Mouse (Mus musculus) hindbrain, embryonic 15.5 days (tissue): ENCODE measurements around the gene Serpina3m. TPM values are rescaled to one million over a fixed set of nuclear protein-coding genes. Genes with fewer than 3 reads are reported as not detected.
"Not testable (repeated sequence)": the region's sequence is repeated elsewhere in the genome, so short reads cannot be mapped to it uniquely, and the experiment has no call there.

ENCODE experiments used
- ATAC-seq: fragments of 200-750 bp; cut with Nextera tagmentation; 2 replicates; pipeline ENCODE4 v1.8.0; 2017; ENCODE audit warnings: low read depth, moderate number of reproducible peaks, moderate TSS enrichment; ENCODE audit not compliant: low FRiP score
- H3K27ac ChIP-seq: fragments of 300-500 bp; sonication (generic); replicated peaks from 2 replicates; pipeline ENCODE4 v1.5.1; 2015; ENCODE audit warnings: mild to moderate bottlenecking, inconsistent platforms
- H3K27me3 ChIP-seq: fragments of 300-500 bp; sonication (generic); 2 replicates; pipeline ENCODE4 v1.6.1; 2015; ENCODE audit warnings: control low read depth, inconsistent platforms
- H3K36me3 ChIP-seq: fragments of 300-500 bp; sonication (generic); 2 replicates; pipeline ENCODE4 v1.6.1; 2015; ENCODE audit warnings: control low read depth, inconsistent platforms
- H3K4me1 ChIP-seq: fragments of 300-500 bp; sonication (generic); replicated peaks from 2 replicates; pipeline ENCODE4 v1.6.1; 2015; ENCODE audit warnings: control low read depth, inconsistent platforms
- H3K4me2 ChIP-seq: fragments of 300-500 bp; sonication (generic); 2 replicates; pipeline ENCODE4 v1.6.1; 2015; ENCODE audit warnings: moderate library complexity, mild to moderate bottlenecking, inconsistent platforms
- H3K4me3 ChIP-seq: fragments of 300-500 bp; sonication (generic); 2 replicates; pipeline ENCODE4 v1.5.1; 2015; ENCODE audit warnings: mild to moderate bottlenecking, inconsistent platforms
- H3K9ac ChIP-seq: fragments of 300-500 bp; sonication (generic); 2 replicates; pipeline ENCODE4 v1.6.1; 2015; ENCODE audit warnings: inconsistent platforms
- H3K9me3 ChIP-seq: fragments of 300-500 bp; sonication (generic); 2 replicates; pipeline ENCODE4 v1.6.1; 2016; ENCODE audit warnings: control low read depth, inconsistent platforms
- WGBS: fragments of 180-500 bp; shearing (Covaris S2); methylation state at CpG from one replicate; pipeline ENCODE4 v1.1.7; 2015; 5-methylcytosine and 5-hydroxymethylcytosine counted together
- polyA plus RNA-seq: library from polyadenylated mRNA; unstranded; fragments of >200 nt; fragmentation: Nextera tagmentation; extraction: Ambion mirVana; gene quantifications from 2 replicates; pipeline ENCODE4 v1.2.1, GENCODE M21; 2015

Gene Serpina3m
- polyA plus RNA-seq, 1 experiment from 2014 or later, result not detected

DNA sequence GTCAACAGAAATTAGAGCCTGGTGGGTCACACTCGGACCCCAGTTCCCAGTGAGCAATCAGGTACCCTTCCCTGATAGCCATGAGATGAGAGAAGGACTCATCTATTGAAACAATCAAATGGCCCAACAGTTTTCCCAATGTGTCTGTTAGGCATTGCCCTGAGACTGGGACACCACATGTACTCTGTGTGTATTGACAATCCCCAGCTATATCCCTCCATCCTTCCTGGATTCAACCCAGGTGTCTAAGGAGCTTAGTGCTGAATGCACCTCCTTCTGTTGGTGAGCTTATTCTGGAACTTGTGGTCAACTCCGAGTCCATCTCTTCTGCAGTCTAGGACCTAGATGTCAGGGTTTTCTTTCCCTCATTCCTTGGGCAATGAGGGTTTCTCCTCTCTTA lies 8.8 kb downstream of the Serpina3m start:
- Histone ChIP-seq H3K9me3 (no peaks in the 10 kb centered on the region), H3K9ac (no peak overlapping the region), H3K4me3 (no peak overlapping the region), H3K4me2 (no peak overlapping the region), H3K27me3 (no peaks in the 10 kb centered on the region), H3K4me1 (no peaks in the 10 kb centered on the region), H3K36me3 (no peaks in the 10 kb centered on the region), H3K27ac (no peak overlapping the region)
- no peak for ATAC-seq
- WGBS, result 82% methylated on average over 2 of the region's 2 CpGs

DNA sequence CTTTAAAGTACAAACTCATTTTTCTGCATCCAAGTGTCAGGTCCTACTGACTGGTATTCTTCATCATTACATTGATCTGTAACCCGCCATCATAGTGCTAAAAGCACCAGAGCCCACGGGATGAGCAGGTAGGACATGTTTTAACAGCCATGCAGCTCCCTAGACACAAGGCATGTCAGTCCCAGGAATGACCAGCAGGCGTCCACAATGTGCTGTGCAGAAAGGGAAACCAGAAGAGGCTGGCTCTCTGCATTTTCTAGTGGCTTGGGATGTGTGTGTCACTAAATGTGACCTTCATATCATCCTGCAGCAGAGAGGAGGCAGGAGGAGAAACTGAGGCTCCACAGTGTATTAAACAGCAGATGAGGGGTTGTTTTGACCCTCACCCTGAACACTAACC lies 13.5 kb downstream of the Serpina3m start:
- not testable (repeated sequence) for H3K4me1 ChIP-seq, ATAC-seq

DNA sequence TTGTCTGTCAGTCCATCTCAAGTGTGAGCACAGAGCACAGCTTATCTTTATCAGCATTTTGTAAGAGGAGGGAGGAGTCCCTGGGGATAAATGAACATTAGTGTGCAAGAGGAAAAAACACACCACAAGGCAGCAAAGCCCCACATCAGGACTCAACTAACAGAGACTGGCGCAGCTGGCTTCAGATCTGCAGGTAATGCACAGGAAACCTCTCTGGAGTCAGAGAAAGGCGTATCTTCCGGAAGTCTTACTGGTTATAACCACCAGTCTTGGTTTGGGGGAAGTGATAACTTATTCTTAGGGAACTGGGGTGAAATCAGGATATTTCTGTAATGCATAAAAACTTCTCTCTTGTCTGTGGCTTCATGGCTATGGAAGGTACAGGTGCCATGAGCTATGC lies 17.7 kb downstream of the Serpina3m start:
- H3K4me1 ChIP-seq, result no peaks in the 10 kb centered on the region
- ATAC-seq, result no peak
- no peak overlapping the region for H3K9ac ChIP-seq
- H3K27me3 ChIP-seq, result no peaks in the 10 kb centered on the region
- no peak overlapping the region for H3K27ac ChIP-seq
- 91% methylated on average over 3 of the region's 3 CpGs for WGBS
- H3K4me3 ChIP-seq, result no peak overlapping the region
- no peak overlapping the region for H3K4me2 ChIP-seq
- H3K9me3 ChIP-seq, result no peaks in the 10 kb centered on the region
- no peaks in the 10 kb centered on the region for H3K36me3 ChIP-seq

More for the DNA sequence above, 13.5 kb downstream of the Serpina3m start:
- not testable (repeated sequence) for H3K9ac ChIP-seq, H3K27me3 ChIP-seq, H3K9me3 ChIP-seq, H3K36me3 ChIP-seq, H3K4me3 ChIP-seq, H3K27ac ChIP-seq, H3K4me2 ChIP-seq
- WGBS, result 39% methylated on average over 3 of the region's 3 CpGs

DNA sequence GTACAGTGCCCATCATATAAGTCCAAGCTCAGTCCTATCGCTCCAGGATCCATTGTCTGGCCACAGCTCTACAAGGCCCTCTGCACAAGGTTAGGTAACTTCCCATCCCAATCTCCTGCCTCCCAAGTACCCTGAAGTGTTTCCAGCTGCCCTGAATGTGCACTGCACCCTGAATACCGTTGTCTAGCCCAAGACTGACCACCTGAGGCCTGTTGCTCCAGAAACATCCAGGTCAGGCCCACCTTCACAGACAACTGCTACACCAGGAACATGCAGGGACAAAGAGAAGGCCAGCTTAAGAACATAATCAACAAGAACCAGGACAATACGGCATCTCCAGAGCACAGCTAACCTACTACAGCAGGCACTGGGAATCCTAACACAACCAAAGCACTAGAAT lies 31.7 kb downstream of the Serpina3m start:
- H3K4me2 ChIP-seq, result no peak overlapping the region
- no peak overlapping the region for H3K4me3 ChIP-seq
- WGBS, result 86% methylated on average over 3 of the region's 3 CpGs

DNA sequence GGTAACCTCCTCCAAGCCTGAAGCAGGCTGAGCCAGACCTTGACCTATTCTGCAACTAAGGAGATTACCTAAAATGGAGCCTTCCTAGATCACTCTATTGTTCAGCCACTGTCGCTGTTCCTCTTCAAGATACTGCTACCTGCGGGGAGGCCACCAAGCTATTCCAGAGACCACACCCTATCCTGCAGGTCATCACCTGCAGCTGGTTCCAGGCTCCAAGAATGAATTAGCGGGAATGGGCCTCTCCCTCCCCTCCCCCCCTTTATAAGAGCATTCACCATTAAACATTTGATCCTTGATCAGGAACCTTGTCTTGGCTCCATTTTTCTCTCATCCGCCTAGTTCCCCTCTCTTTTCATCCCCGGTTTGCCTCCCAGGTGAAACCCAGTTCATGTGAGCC lies 38.9 kb downstream of the Serpina3m start:
- H3K27me3 ChIP-seq, H3K36me3 ChIP-seq, H3K4me3 ChIP-seq, H3K27ac ChIP-seq, H3K9ac ChIP-seq, ATAC-seq, H3K4me2 ChIP-seq, H3K4me1 ChIP-seq, H3K9me3 ChIP-seq: not testable (repeated sequence)
- WGBS, result 72% methylated on average over 5 of the region's 5 CpGs

More for the DNA sequence above, 31.7 kb downstream of the Serpina3m start:
- Histone ChIP-seq H3K27ac (no peak overlapping the region), H3K27me3 (no peaks in the 10 kb centered on the region), H3K9ac (no peak overlapping the region), H3K9me3 (no peaks in the 10 kb centered on the region), H3K4me1 (no peaks in the 10 kb centered on the region), H3K36me3 (no peaks in the 10 kb centered on the region)
- ATAC-seq, result no peak

DNA sequence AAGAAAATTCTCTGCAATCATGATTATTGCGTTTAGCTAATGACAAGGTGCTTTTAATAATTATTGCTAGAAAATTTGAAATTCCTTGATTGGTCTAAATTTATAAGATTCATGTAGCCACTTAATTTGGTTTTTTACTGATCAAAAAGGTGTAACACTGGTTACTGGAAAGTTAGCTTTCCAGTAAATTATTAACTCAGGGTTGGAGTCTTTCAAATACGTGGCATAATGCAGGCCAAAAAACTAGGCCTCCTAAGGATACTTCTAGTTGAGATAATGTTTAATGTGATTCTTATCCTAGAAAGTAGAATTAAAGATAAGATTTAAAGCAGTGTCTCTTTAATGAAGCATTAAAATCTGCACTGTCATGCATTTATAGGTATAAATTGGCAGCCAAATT lies 40.1 kb downstream of the Serpina3m start:
- H3K9ac ChIP-seq, H3K9me3 ChIP-seq, H3K4me2 ChIP-seq, ATAC-seq, H3K4me3 ChIP-seq, H3K36me3 ChIP-seq, H3K27ac ChIP-seq, H3K27me3 ChIP-seq, H3K4me1 ChIP-seq: not testable (repeated sequence)
- WGBS, result 77% methylated on average over 2 of the region's 2 CpGs

DNA sequence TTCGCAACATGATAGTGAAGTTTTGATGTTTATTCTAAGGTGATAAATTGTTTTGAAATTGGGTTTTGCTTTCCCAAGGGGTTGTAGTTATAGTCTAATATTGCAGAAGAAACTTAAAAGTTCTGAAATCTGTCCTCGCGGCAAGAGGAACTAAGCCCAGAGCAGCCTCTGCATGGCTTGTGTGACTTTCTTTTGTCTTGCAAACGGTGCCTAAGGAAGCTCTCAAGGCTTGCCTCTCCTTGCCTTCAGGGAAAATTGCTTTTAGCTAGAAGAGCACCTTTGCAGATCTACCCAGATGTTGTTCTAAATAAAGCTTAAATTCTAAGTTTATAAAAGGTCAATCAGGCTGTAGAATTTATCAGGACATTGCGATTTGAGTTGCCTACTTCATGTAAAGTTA lies 40.5 kb downstream of the Serpina3m start:
- not testable (repeated sequence) for H3K4me1 ChIP-seq, H3K4me3 ChIP-seq, H3K9ac ChIP-seq, H3K4me2 ChIP-seq, H3K9me3 ChIP-seq, H3K36me3 ChIP-seq, ATAC-seq, H3K27me3 ChIP-seq, H3K27ac ChIP-seq
- WGBS, result 48% methylated on average over 5 of the region's 5 CpGs

DNA sequence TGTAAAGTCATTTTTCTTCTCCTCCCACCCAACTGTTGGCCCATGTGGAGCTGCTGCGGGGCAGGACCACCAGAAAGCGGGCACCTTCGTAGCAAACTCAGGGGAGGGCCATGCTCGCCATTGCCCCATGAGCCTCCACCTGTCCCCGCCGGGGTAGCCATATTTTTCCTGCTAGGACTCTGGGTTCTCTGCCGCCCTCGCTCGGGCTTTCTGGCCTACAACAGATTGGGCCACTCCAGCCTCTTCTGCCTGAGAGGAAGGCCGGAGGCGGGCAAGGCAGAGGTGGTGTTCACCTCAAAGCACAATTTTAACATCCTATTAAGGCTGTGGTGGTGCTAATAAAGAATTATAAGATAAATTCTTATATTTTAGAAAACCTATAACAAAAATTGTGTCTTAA lies 41.6 kb downstream of the Serpina3m start:
- no peak overlapping the region for H3K4me3 ChIP-seq
- no peaks in the 10 kb centered on the region for H3K27me3 ChIP-seq
- no peaks in the 10 kb centered on the region for H3K9me3 ChIP-seq
- H3K4me2 ChIP-seq, result no peak overlapping the region
- ATAC-seq, result no peak
- no peak overlapping the region for H3K27ac ChIP-seq
- no peak overlapping the region for H3K9ac ChIP-seq
- H3K4me1 ChIP-seq, result no peaks in the 10 kb centered on the region
- WGBS, result 96% methylated on average over 11 of the region's 11 CpGs
- H3K36me3 ChIP-seq, result no peaks in the 10 kb centered on the region

DNA sequence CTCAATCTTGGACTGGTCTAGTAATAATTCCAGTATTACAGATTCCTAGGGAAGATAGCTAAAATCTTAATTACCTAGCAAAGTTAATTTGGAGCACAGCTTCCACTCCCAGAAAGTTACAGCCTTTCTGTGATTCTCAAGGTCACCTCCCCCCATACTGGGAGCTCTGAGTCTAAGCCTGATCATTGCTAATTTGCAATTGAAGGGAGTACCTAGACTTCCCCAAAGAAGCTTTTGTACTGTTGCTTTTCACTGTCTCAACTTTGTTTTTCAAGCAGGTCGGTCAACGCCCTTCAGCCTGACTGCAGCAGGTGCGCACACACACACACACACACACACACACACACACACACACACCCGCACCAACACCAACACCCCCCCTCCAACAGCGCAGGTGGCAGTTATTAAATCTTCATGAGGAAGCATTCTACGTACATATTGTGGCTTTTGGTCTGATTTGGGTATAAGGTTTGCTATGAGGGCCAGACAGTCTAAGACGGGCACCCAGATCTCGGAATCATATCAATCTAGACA lies 42.9 kb downstream of the Serpina3m start:
- ATAC-seq, H3K9me3 ChIP-seq, H3K4me1 ChIP-seq, H3K27me3 ChIP-seq, H3K27ac ChIP-seq, H3K4me2 ChIP-seq, H3K4me3 ChIP-seq, H3K9ac ChIP-seq, H3K36me3 ChIP-seq: not testable (repeated sequence)
- WGBS, result 91% methylated on average over 8 of the region's 8 CpGs

DNA sequence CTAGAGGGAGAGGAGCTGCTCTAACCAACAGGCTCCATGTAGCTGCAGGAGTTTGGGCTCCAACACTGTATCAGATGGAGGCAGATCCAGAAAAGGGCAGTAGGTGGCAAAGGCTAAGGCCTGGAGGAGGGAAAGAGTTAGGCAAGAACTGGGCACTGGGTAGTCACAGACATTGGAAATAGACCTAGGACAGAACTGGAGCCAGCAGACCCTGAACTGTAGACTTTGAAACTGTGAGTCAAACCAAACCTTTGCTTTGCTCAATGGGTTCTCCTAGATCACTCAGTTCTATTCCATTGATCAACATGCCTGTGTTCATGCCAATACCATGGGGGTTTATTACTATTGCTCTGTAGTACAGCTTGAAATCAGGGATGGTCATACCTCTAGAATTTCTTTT lies 47.7 kb downstream of the Serpina3m start:
- H3K27me3 ChIP-seq, H3K4me2 ChIP-seq, H3K4me3 ChIP-seq, H3K9me3 ChIP-seq, ATAC-seq, H3K27ac ChIP-seq, H3K9ac ChIP-seq, H3K36me3 ChIP-seq, H3K4me1 ChIP-seq: not testable (repeated sequence)

DNA sequence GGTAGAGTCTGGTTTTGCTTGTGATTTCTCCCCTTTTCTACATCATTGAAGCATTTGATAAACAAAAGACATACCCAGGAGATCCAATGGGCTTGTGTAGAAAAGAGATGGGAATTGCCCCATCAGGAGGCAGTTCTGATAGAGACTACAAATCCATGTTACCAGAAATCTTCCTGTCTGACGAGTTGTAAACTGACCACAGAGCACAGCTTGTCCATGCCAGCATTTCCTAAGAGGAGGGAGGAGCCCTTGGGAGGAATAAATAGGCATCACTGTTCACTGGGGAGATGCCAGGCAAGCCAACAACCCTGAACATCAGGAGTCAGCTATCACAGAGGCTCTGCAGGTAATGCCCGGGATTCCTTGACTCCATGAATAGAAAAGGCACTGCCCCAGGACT lies 48.6 kb downstream of the Serpina3m start:
- not testable (repeated sequence) for H3K27me3 ChIP-seq, ATAC-seq, H3K9me3 ChIP-seq, H3K4me2 ChIP-seq, H3K4me3 ChIP-seq, H3K27ac ChIP-seq, H3K4me1 ChIP-seq, H3K9ac ChIP-seq, H3K36me3 ChIP-seq
- 68% methylated on average over 2 of the region's 2 CpGs for WGBS

DNA sequence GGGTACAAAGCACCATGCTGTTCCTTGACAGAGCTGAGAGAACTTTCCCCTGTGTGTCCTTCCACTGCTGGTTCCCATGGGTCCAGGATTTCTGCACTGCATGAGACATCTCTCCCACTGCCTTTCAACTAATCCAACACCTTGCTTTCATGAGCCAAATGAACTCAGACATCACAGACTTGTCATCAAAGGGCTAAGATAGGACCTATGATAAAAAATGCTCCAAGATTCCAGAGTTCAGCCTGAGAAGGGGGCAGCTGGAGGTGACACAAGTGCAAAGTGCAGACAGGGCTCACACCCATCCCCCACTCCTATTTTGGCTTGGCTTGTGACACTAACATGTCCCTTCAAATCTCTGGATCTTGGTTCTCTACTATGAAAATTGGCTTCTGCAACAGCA lies 50.2 kb downstream of the Serpina3m start:
- no peak overlapping the region for H3K9ac ChIP-seq

DNA sequence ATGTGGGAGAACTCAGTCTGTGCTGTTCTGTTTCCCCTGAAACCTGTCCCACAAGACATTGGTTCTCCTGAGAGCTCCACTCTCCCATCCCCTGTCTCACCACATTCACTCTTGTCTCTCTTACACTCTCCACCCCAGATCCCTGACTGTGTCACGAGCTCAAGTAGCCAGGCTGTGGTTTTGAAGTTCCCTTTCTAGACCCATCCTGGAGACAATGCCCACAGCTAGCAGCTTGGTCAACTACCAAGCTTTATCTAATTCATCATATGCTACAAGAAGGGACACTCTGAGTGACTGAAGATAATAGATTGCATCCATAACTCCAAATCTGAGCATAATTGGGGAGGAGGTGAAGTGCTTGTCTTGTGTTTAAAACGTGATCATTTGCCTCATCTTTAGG lies 52.8 kb downstream of the Serpina3m start:
- not testable (repeated sequence) for H3K4me1 ChIP-seq, H3K9me3 ChIP-seq, H3K9ac ChIP-seq, ATAC-seq, H3K4me2 ChIP-seq, H3K36me3 ChIP-seq, H3K27ac ChIP-seq, H3K4me3 ChIP-seq, H3K27me3 ChIP-seq
- WGBS, result 66% methylated on average over 2 of the region's 2 CpGs

More for the DNA sequence above, 50.2 kb downstream of the Serpina3m start:
- Histone ChIP-seq H3K27ac (no peak overlapping the region), H3K4me2 (no peak overlapping the region), H3K4me3 (no peak overlapping the region), H3K36me3 (no peaks in the 10 kb centered on the region), H3K4me1 (no peaks in the 10 kb centered on the region), H3K27me3 (no peaks in the 10 kb centered on the region), H3K9me3 (no peaks in the 10 kb centered on the region)
- no peak for ATAC-seq
